Mouse (Mus musculus): ENCODE data around the gene Mybbp1a. TPM values are rescaled to one million over a fixed set of nuclear protein-coding genes. Genes with fewer than 3 reads are reported as not detected.

Gene Mybbp1a
- 52.2 and 57.6 TPM in 2 replicates for polyA plus RNA-seq (2015; fragmentation: Nextera tagmentation; extraction: Ambion mirVana)

GRCm38 (mm10) chr11:72440965-72441664, at the start of gene Mybbp1a:
Gene Mybbp1a (plus strand): TSS chr11:72441355.
- WGBS = under 1% methylated on average over 46 of the region's 46 CpGs
- H3K4me2 ChIP-seq (replicated peaks; ENCODE audit: low read depth) = peak within 1 kb of the TSS; percentile 93

GRCm38 (mm10) chr11:72393243-72393642, 47.9 kb upstream of the Mybbp1a start:
- Histone ChIP-seq H3K9me3 (ENCODE audit: control insufficient read depth, low read length) (no peaks in the 10 kb centered on the region), H3K36me3 (ENCODE audit: control insufficient read depth, insufficient read depth, low read length) (no peaks in the 10 kb centered on the region; the same call in 1 of the 2 replicates), H3K9ac (ENCODE audit: low read length) (no peak overlapping the region), H3K4me3 (ENCODE audit: low read depth, low read length) (no peak overlapping the region), H3K4me2 (replicated peaks; ENCODE audit: low read depth) (no peak overlapping the region), H3K27ac (replicated peaks) (no peak overlapping the region), H3K4me1 (replicated peaks; ENCODE audit: control insufficient read depth, insufficient read depth) (peaks cover 10% of the 10 kb centered on the region), H3K27me3 (ENCODE audit: control insufficient read depth, insufficient read depth, low read length) (no peaks in the 10 kb centered on the region)
- ATAC-seq (ENCODE audit: low FRiP score, low TSS enrichment) = no peak
- TF ChIP-seq EP300 (optimal IDR thresholded peaks at IDR 0.05) (no peak), CTCF (IDR thresholded peaks at IDR 0.05; ENCODE audit: low read depth) (no peak)
- 90% methylated on average over 3 of the region's 3 CpGs for WGBS
- no peak for DNase-seq (ENCODE audit: low spot score)

More at GRCm38 (mm10) chr11:72440965-72441664, at the start of gene Mybbp1a:
- Histone ChIP-seq H3K27ac (replicated peaks) (peak within 1 kb of the TSS; percentile 70), H3K9me3 (ENCODE audit: control insufficient read depth, low read length) (no peaks in the 10 kb centered on the region), H3K36me3 (ENCODE audit: control insufficient read depth, insufficient read depth, low read length) (peaks cover 28% of the 10 kb centered on the region), H3K4me1 (replicated peaks; ENCODE audit: control insufficient read depth, insufficient read depth) (peaks cover 4% of the 10 kb centered on the region; the same call in 1 of the 2 replicates), H3K4me3 (ENCODE audit: low read depth, low read length) (peak within 1 kb of the TSS; percentile 75), H3K27me3 (ENCODE audit: control insufficient read depth, insufficient read depth, low read length) (no peaks in the 10 kb centered on the region), H3K9ac (ENCODE audit: low read length) (peak within 1 kb of the TSS; percentile 81)
- ATAC-seq (ENCODE audit: low FRiP score, low TSS enrichment) = peak; percentile 93
- TF ChIP-seq CTCF (IDR thresholded peaks at IDR 0.05; ENCODE audit: low read depth) (peak; percentile 23; the same call in 1 of the 2 replicates), EP300 (optimal IDR thresholded peaks at IDR 0.05) (no peak)
- peak; percentile 98 for DNase-seq (ENCODE audit: low spot score)

GRCm38 (mm10) chr11:72393669-72394068, 47.5 kb upstream of the Mybbp1a start:
- no peak overlapping the region for H3K4me2 ChIP-seq (replicated peaks; ENCODE audit: low read depth)
- H3K4me3 ChIP-seq (ENCODE audit: low read depth, low read length) = no peak overlapping the region
- no peaks in the 10 kb centered on the region for H3K9me3 ChIP-seq (ENCODE audit: control insufficient read depth, low read length)
- no peaks in the 10 kb centered on the region; the same call in 1 of the 2 replicates for H3K36me3 ChIP-seq (ENCODE audit: control insufficient read depth, insufficient read depth, low read length)
- DNase-seq (ENCODE audit: low spot score) = no peak
- H3K27ac ChIP-seq (replicated peaks) = no peak overlapping the region
- TF ChIP-seq CTCF (IDR thresholded peaks at IDR 0.05; ENCODE audit: low read depth) (no peak), EP300 (optimal IDR thresholded peaks at IDR 0.05) (no peak)
- WGBS = 43% methylated on average over 5 of the region's 5 CpGs
- no peaks in the 10 kb centered on the region for H3K27me3 ChIP-seq (ENCODE audit: control insufficient read depth, insufficient read depth, low read length)
- ATAC-seq (ENCODE audit: low FRiP score, low TSS enrichment) = no peak
- H3K9ac ChIP-seq (ENCODE audit: low read length) = no peak overlapping the region
- peaks cover 10% of the 10 kb centered on the region for H3K4me1 ChIP-seq (replicated peaks; ENCODE audit: control insufficient read depth, insufficient read depth)

- Histone ChIP-seq H3K36me3 (ENCODE audit: control insufficient read depth, insufficient read depth, low read length) (no peaks in the 10 kb centered on the region; the same call in 1 of the 2 replicates), H3K27ac (replicated peaks) (no peak overlapping the region), H3K9ac (ENCODE audit: low read length) (no peak overlapping the region), H3K27me3 (ENCODE audit: control insufficient read depth, insufficient read depth, low read length) (no peaks in the 10 kb centered on the region), H3K9me3 (ENCODE audit: control insufficient read depth, low read length) (no peaks in the 10 kb centered on the region), H3K4me3 (ENCODE audit: low read depth, low read length) (no peak overlapping the region), H3K4me1 (replicated peaks; ENCODE audit: control insufficient read depth, insufficient read depth) (peaks cover 10% of the 10 kb centered on the region), H3K4me2 (replicated peaks; ENCODE audit: low read depth) (no peak overlapping the region)
- TF ChIP-seq EP300 (optimal IDR thresholded peaks at IDR 0.05) = no peak
- TF ChIP-seq CTCF (IDR thresholded peaks at IDR 0.05; ENCODE audit: low read depth) = no peak
- 67% methylated on average over 2 of the region's 2 CpGs for WGBS
- no peak for ATAC-seq (ENCODE audit: low FRiP score, low TSS enrichment)
- DNase-seq (ENCODE audit: low spot score) = no peak
Measured at GRCm38 (mm10) chr11:72394694-72395093, 46.5 kb upstream of the Mybbp1a start.

GRCm38 (mm10) chr11:72395652-72396051, 45.5 kb upstream of the Mybbp1a start:
- Histone ChIP-seq H3K27me3 (ENCODE audit: control insufficient read depth, insufficient read depth, low read length) (no peaks in the 10 kb centered on the region), H3K4me3 (ENCODE audit: low read depth, low read length) (no peak overlapping the region), H3K36me3 (ENCODE audit: control insufficient read depth, insufficient read depth, low read length) (no peaks in the 10 kb centered on the region; the same call in 1 of the 2 replicates), H3K9me3 (ENCODE audit: control insufficient read depth, low read length) (no peaks in the 10 kb centered on the region), H3K9ac (ENCODE audit: low read length) (no peak overlapping the region), H3K27ac (replicated peaks) (no peak overlapping the region), H3K4me1 (replicated peaks; ENCODE audit: control insufficient read depth, insufficient read depth) (peaks cover 10% of the 10 kb centered on the region), H3K4me2 (replicated peaks; ENCODE audit: low read depth) (no peak overlapping the region)
- TF ChIP-seq EP300 (optimal IDR thresholded peaks at IDR 0.05) (no peak), CTCF (IDR thresholded peaks at IDR 0.05; ENCODE audit: low read depth) (no peak)
- DNase-seq (ENCODE audit: low spot score) = no peak
- no peak for ATAC-seq (ENCODE audit: low FRiP score, low TSS enrichment)
- 76% methylated on average over 6 of the region's 6 CpGs for WGBS

- peak overlapping the region; percentile 56 for H3K27ac ChIP-seq (replicated peaks)
- peaks cover 10% of the 10 kb centered on the region for H3K4me1 ChIP-seq (replicated peaks; ENCODE audit: control insufficient read depth, insufficient read depth)
- H3K27me3 ChIP-seq (ENCODE audit: control insufficient read depth, insufficient read depth, low read length) = no peaks in the 10 kb centered on the region
- TF ChIP-seq CTCF (IDR thresholded peaks at IDR 0.05; ENCODE audit: low read depth) = no peak
- TF ChIP-seq EP300 (optimal IDR thresholded peaks at IDR 0.05) = no peak
- no peaks in the 10 kb centered on the region for H3K9me3 ChIP-seq (ENCODE audit: control insufficient read depth, low read length)
- no peak overlapping the region for H3K9ac ChIP-seq (ENCODE audit: low read length)
- peak; percentile 26 for DNase-seq (ENCODE audit: low spot score)
- H3K4me3 ChIP-seq (ENCODE audit: low read depth, low read length) = no peak overlapping the region
- no peaks in the 10 kb centered on the region; the same call in 1 of the 2 replicates for H3K36me3 ChIP-seq (ENCODE audit: control insufficient read depth, insufficient read depth, low read length)
- ATAC-seq (ENCODE audit: low FRiP score, low TSS enrichment) = peak; percentile 51
- WGBS = 45% methylated on average over 7 of the region's 7 CpGs
- H3K4me2 ChIP-seq (replicated peaks; ENCODE audit: low read depth) = no peak overlapping the region
Measured at GRCm38 (mm10) chr11:72396621-72397020, 44.5 kb upstream of the Mybbp1a start.

Data from stomach, postnatal 0 days (tissue).